Comparison of ENCODE assay signal across 9 mouse cellular contexts in the genomic region with DNA sequence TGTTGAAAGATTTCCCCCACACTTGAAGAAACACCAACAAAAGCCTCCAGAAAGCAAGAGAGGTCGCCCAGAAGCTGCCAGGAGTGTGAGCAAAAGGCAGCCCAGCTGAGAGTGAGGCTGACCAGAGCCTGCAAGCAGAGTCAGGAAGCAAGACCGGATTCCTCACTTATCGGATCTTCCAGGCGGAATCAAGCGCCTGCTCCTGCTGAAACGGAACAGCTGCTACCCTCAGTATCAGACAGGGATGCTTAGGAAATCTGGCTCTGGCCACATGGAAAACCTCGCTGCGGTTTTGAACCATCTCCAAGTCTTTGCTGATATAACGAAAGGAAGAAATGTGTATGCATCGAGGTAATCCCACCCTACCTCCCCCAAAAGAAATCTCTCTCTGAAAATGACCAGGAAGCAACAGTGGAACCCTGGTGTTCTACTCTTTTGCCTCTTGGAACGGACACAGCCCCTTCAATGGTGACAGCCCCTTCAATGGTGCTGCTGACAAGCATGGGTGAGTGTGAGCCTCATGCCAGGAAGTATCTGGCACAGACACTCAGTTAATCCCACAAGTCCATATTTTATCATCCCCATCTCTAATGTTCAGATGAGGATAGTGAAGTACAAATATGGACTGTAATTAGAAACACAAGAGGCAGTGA.
DNase-seq lines count a peak whose midpoint lies in the region; ATAC-seq lines count a peak whose summit lies in the region.
"Had no signal": no experiment of that assay in that cellular context is flagged by ENCODE, and none has a peak within 500 bp of the region (broad histone marks: within the 10 kb centered on the region; RNA-seq: fewer than 3 reads in every experiment).

No protein-coding gene starts in this region.

- ATAC-seq in forebrain, embryonic 15.5 days (replicated peaks): no peak

- H3K27ac ChIP-seq in forebrain, embryonic 15.5 days (replicated peaks): peak overlapping the region; percentile 45; the same call in 1 of the 2 replicates
- no peak overlapping the region for H3K27ac ChIP-seq in forebrain, embryonic 10.5 days
- H3K27ac ChIP-seq: limb, embryonic 13.5 days had no signal

- H3K9me3 ChIP-seq in forebrain, embryonic 15.5 days: no peaks in the 10 kb centered on the region
- no peaks in the 10 kb centered on the region; the same call in 1 of the 2 replicates for H3K9me3 ChIP-seq in forebrain, embryonic 10.5 days

- H3K4me1 ChIP-seq in forebrain, embryonic 15.5 days: 0 out of 2 replicates have a peak, but pooled peaks cover 7% of the 10 kb centered on the region
- 0 out of 2 replicates have a peak, but pooled peaks cover 5% of the 10 kb centered on the region for H3K4me1 ChIP-seq in forebrain, embryonic 10.5 days
- H3K4me1 ChIP-seq: limb, embryonic 13.5 days had no signal

- H3K9ac ChIP-seq in forebrain, embryonic 15.5 days (replicated peaks): no peak overlapping the region
- H3K9ac ChIP-seq: limb, embryonic 13.5 days had no signal

- DNase-seq in forebrain, embryonic 10.5 days (ENCODE audit: extremely low spot score, low spot score): no peak
- peak; percentile 8 for DNase-seq in cerebellum, adult 11-12 months
- peak; percentile 68 for DNase-seq in heart, adult 8-10 months (ENCODE audit: low spot score)
- peak; percentile 17 to 21 for DNase-seq in kidney, postnatal 36 days
- no peak for DNase-seq in adrenal gland, adult 8-10 months
- DNase-seq in right cerebral cortex, postnatal 4 days: no peak
- DNase-seq in spleen, postnatal 10 days (ENCODE audit: low spot score in 2 of 2): no peak

- H3K4me3 ChIP-seq in forebrain, embryonic 15.5 days: no peak overlapping the region
- no peak overlapping the region for H3K4me3 ChIP-seq in forebrain, embryonic 10.5 days
- H3K4me3 ChIP-seq: limb, embryonic 13.5 days had no signal

- H3K4me2 ChIP-seq in forebrain, embryonic 15.5 days (replicated peaks): no peak overlapping the region
- H3K4me2 ChIP-seq: limb, embryonic 13.5 days had no signal

- WGBS in forebrain, embryonic 15.5 days: 43% methylated on average over 11 of the region's 11 CpGs
- WGBS in forebrain, embryonic 10.5 days: 68% methylated on average over 11 of the region's 11 CpGs

- H3K36me3 ChIP-seq in forebrain, embryonic 15.5 days: no peaks in the 10 kb centered on the region
- no peaks in the 10 kb centered on the region for H3K36me3 ChIP-seq in forebrain, embryonic 10.5 days (replicated peaks)
- H3K36me3 ChIP-seq: limb, embryonic 13.5 days had no signal

- H3K27me3 ChIP-seq in forebrain, embryonic 15.5 days: no peaks in the 10 kb centered on the region
- H3K27me3 ChIP-seq in forebrain, embryonic 10.5 days (ENCODE audit: poor library complexity, severe bottlenecking): no peaks in the 10 kb centered on the region
- H3K27me3 ChIP-seq: limb, embryonic 13.5 days had no signal

Comparison
In these comparisons a context has a peak if more than half of its experiments do, and no peak if none do; other contexts are left out.
1. DNase-seq: peak in cerebellum, adult 11-12 months (single experiment), heart, adult 8-10 months (single experiment) and kidney, postnatal 36 days (2 of 2); none in forebrain, embryonic 10.5 days (single experiment), adrenal gland, adult 8-10 months (single experiment), right cerebral cortex, postnatal 4 days (single experiment) and spleen, postnatal 10 days (0 of 2).